Mouse (Mus musculus) heart, embryonic 14.5 days (tissue): ENCODE measurements at regions not wholly inside any gene's neighbourhood (a gene's known extent, or its start where the extent isn't known, plus 50 kb on each side); places are given as distances from the start of the nearest gene placed in this dataset.

Experiments used
- ATAC-seq: fragments of 200-750 bp; cut with Nextera tagmentation; 2 replicates; pipeline ENCODE4 v1.8.0; 2017; ENCODE audit warnings: low read depth, moderate TSS enrichment; ENCODE audit not compliant: insufficient number of reproducible peaks, insufficient read depth, low FRiP score
- H3K27ac ChIP-seq, 2 experiments: fragments of 200-500 bp in 1 of 2; fragments of 300-500 bp in 1 of 2; sonication (generic) in 1 of 2; replicated peaks in 1 of 2; 2 replicates each; pipeline ENCODE4 v1.5.1; 2012 to 2014; ENCODE audit warnings: low read depth in 2 of 2, low read length in 2 of 2, control low read depth in 1 of 2, mild to moderate bottlenecking in 1 of 2, mixed read lengths in 1 of 2; ENCODE audit not compliant: control insufficient read depth in 1 of 2, insufficient read depth in 1 of 2
- H3K27me3 ChIP-seq: fragments of 300-500 bp; sonication (generic); 2 replicates; pipeline ENCODE4 v1.6.1; 2014; ENCODE audit warnings: mild to moderate bottlenecking, low read length, control low read depth; ENCODE audit not compliant: control insufficient read depth, insufficient read depth
- H3K36me3 ChIP-seq: fragments of 300-500 bp; sonication (generic); 2 replicates; pipeline ENCODE4 v1.6.1; 2014; ENCODE audit warnings: mild to moderate bottlenecking, control low read depth, low read length, mixed read lengths; ENCODE audit not compliant: control insufficient read depth, insufficient read depth
- H3K4me1 ChIP-seq, 2 experiments: fragments of 200-500 bp in 1 of 2; fragments of 300-500 bp in 1 of 2; sonication (generic) in 1 of 2; 2 replicates each; pipeline ENCODE4 v1.6.1; 2012 to 2014; ENCODE audit warnings: low read length in 2 of 2, control low read depth in 1 of 2, mixed read lengths in 1 of 2; ENCODE audit not compliant: control insufficient read depth in 2 of 2, insufficient read depth in 2 of 2
- H3K4me2 ChIP-seq: fragments of 300-500 bp; sonication (generic); 2 replicates; pipeline ENCODE4 v1.6.1; 2014; ENCODE audit warnings: mild to moderate bottlenecking, low read length
- H3K4me3 ChIP-seq, 2 experiments: fragments of 200-500 bp in 1 of 2; fragments of 300-500 bp in 1 of 2; sonication (generic) in 1 of 2; 2 replicates each; pipeline ENCODE4 v1.5.1; 2012 to 2014; ENCODE audit warnings: low read length in 2 of 2, mild to moderate bottlenecking in 2 of 2, control low read depth in 1 of 2, low read depth in 1 of 2, moderate library complexity in 1 of 2; ENCODE audit not compliant: control insufficient read depth in 1 of 2, insufficient read depth in 1 of 2
- H3K9ac ChIP-seq: fragments of 300-500 bp; sonication (generic); 2 replicates; pipeline ENCODE4 v1.6.1; 2014; ENCODE audit warnings: mild to moderate bottlenecking, low read length
- H3K9me3 ChIP-seq: fragments of 300-500 bp; sonication (generic); 2 replicates; pipeline ENCODE4 v1.6.1; 2016; ENCODE audit warnings: low read length, control low read depth; ENCODE audit not compliant: control insufficient read depth
- WGBS: fragments of 180-500 bp; shearing (Covaris S2); extraction: QIAGEN DNeasy Blood & Tissue Kit; methylation state at CpG from one replicate; pipeline ENCODE4 v1.1.7; 2014; 5-methylcytosine and 5-hydroxymethylcytosine counted together

DNA sequence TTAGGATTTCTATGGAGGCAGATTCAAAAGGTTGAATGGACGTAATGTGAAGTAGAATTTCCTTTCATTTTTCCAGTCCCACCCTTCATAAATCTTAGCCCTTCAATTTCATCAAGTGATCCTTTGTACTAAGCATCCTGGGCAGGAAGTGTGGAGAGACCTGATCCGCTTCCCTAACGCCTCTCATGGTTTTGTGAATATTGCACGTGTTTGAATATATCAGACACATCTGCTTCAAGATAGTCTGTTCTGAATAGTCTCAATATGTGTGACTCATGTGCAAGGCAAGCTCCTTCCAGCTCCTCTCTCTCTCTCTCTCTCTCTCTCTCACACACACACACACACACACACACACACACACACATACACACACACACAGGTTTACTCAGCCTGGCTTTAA lies 96.4 kb upstream of the Efna5 start:
- no peak overlapping the region for H3K4me2 ChIP-seq
- no peak overlapping the region for H3K4me3 ChIP-seq
- H3K27me3 ChIP-seq, result no peaks in the 10 kb centered on the region
- no peaks in the 10 kb centered on the region; a peak in 1 of 4 replicates for H3K4me1 ChIP-seq
- no peaks in the 10 kb centered on the region for H3K36me3 ChIP-seq
- no peak for ATAC-seq
- no peak overlapping the region for H3K27ac ChIP-seq
- WGBS, result 62% methylated on average over 4 of the region's 4 CpGs
- H3K9me3 ChIP-seq, result no peaks in the 10 kb centered on the region
- H3K9ac ChIP-seq, result no peak overlapping the region

DNA sequence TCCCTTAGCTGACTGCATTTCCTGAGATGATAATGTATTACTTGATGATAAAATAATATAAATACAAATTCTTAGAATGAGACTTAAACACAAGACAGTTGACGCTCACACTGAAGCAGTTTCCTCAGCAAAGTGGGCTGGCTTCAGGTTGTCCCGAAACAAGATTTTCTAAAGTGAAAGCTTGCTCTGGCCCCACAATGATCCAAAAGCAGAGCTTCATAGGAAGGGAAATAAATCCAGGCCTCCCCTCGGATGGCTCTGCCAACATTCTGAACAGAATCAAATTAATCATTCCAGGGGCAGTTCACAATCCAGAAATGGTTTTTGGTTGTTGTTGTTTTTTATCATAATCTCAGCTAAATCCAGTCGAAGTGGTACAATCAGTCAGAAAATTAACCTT lies 96.0 kb upstream of the Efna5 start:
- WGBS, result 83% methylated on average over 4 of the region's 4 CpGs
- no peak overlapping the region for H3K4me2 ChIP-seq
- no peak overlapping the region for H3K27ac ChIP-seq
- no peaks in the 10 kb centered on the region for H3K9me3 ChIP-seq
- no peak overlapping the region for H3K4me3 ChIP-seq
- no peak overlapping the region for H3K9ac ChIP-seq
- no peak for ATAC-seq
- no peaks in the 10 kb centered on the region for H3K36me3 ChIP-seq
- no peaks in the 10 kb centered on the region; a peak in 1 of 4 replicates for H3K4me1 ChIP-seq
- no peaks in the 10 kb centered on the region for H3K27me3 ChIP-seq

DNA sequence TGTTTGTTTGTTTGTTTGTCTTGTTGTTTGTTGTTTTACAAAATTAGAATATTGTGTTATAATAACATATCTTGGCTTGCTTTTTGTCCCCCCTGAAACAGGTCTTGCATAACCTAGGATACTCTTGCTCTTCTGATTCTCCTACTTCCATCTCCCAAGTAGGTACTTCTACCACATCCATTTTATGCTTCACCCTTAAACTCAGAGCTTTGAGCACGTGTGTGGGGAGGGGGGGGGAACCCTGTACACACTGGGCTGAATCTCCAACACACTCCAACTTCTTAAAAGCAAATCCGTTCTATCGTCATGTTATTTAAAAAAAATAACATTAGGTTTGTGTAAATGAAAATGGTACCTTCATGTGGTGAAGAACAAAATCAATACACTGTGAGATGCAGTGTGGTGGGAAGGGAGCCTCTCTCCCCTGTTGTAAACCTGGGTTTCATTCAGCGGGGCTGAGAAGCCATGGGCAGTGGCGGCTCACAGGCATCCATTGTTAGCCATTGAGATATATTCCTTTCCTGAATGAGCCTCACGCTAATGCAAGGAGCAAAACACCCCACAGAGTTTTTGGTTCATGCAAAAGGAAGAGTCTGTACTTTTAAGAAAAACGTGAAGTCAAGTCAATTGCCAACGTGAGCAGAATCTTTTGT lies 93.6 kb upstream of the Efna5 start:
- Histone ChIP-seq H3K9me3 (no peaks in the 10 kb centered on the region), H3K27ac (no peak overlapping the region), H3K9ac (no peak overlapping the region), H3K4me3 (no peak overlapping the region), H3K36me3 (no peaks in the 10 kb centered on the region), H3K4me2 (no peak overlapping the region), H3K27me3 (no peaks in the 10 kb centered on the region), H3K4me1 (no peaks in the 10 kb centered on the region)
- ATAC-seq, result no peak
- WGBS, result 80% methylated on average over 8 of the region's 8 CpGs

DNA sequence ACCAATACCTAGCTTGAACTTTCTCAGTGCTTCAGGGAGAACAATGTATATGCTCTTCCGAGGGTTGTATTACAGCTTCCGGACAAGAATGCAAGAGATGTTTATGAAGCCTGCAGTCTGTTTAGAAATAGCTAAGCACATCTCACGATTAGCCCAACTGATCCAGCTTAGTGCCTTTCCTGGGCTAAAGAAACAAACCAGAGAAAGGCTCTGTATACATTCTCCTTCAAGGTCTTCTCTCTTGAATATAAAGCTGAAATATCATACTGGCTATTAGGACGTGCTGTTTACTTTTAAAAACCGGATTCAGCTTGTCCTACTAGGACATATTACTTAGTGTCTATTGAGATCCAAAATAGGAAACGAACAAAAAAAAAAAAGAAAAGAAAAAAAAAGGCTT lies 87.9 kb upstream of the Efna5 start:
- no peak overlapping the region for H3K27ac ChIP-seq
- no peaks in the 10 kb centered on the region for H3K36me3 ChIP-seq
- H3K9ac ChIP-seq, result no peak overlapping the region
- no peak for ATAC-seq
- H3K4me1 ChIP-seq, result 0 out of 4 replicates have a peak, but pooled peaks cover 0 to 2% of the 10 kb centered on the region in 2 experiments
- 77% methylated on average over 6 of the region's 6 CpGs for WGBS
- H3K27me3 ChIP-seq, result no peaks in the 10 kb centered on the region
- no peak overlapping the region for H3K4me3 ChIP-seq
- H3K4me2 ChIP-seq, result no peak overlapping the region
- H3K9me3 ChIP-seq, result no peaks in the 10 kb centered on the region

DNA sequence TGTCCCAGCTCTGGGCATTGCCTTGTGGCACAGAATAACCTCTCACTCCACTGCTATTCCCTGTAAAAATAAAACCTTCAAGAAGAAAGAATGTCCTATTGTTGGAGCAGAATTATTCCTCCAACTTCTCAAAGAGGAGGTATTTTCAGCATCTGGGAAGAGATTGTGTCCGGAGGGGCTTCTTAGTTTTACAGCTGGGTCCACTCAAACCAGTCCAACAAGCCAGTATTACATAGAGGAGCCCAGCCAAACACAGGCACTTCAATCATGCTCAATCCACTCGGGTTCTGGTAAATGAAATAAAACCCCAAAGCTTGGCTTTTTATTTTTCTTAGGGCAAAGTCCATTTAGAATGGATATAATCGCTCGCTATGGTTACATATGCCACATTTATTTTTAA lies 82.7 kb upstream of the Efna5 start:
- Histone ChIP-seq H3K27ac (no peak overlapping the region), H3K4me2 (no peak overlapping the region), H3K4me3 (no peak overlapping the region), H3K36me3 (no peaks in the 10 kb centered on the region), H3K4me1 (0 out of 4 replicates have a peak, but pooled peaks cover 0 to 2% of the 10 kb centered on the region in 2 experiments), H3K9me3 (no peaks in the 10 kb centered on the region), H3K27me3 (no peaks in the 10 kb centered on the region), H3K9ac (no peak overlapping the region)
- no peak for ATAC-seq
- 80% methylated on average over 4 of the region's 4 CpGs for WGBS

DNA sequence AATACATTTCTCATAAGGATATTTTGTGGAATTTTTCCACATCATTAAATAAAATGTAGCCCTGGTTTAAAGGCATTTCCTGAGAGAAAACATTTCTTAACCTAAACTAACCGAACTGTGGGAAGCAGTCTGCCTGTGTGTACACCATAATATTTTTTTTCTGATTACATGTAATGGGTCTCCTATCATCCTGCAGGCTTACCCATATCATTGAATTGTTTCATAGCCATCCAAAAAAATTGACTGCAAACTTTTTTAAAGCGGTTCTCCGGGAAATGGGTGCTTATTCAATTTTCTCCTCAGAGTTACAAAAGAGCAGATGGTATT lies 81.1 kb upstream of the Efna5 start:
- H3K4me3 ChIP-seq, result no peak overlapping the region
- 85% methylated on average over 3 of the region's 3 CpGs for WGBS
- H3K9ac ChIP-seq, result no peak overlapping the region
- no peak overlapping the region for H3K27ac ChIP-seq
- H3K4me1 ChIP-seq, result no peaks in the 10 kb centered on the region
- no peak overlapping the region for H3K4me2 ChIP-seq
- H3K36me3 ChIP-seq, result no peaks in the 10 kb centered on the region
- H3K9me3 ChIP-seq, result no peaks in the 10 kb centered on the region
- ATAC-seq, result no peak
- no peaks in the 10 kb centered on the region for H3K27me3 ChIP-seq

DNA sequence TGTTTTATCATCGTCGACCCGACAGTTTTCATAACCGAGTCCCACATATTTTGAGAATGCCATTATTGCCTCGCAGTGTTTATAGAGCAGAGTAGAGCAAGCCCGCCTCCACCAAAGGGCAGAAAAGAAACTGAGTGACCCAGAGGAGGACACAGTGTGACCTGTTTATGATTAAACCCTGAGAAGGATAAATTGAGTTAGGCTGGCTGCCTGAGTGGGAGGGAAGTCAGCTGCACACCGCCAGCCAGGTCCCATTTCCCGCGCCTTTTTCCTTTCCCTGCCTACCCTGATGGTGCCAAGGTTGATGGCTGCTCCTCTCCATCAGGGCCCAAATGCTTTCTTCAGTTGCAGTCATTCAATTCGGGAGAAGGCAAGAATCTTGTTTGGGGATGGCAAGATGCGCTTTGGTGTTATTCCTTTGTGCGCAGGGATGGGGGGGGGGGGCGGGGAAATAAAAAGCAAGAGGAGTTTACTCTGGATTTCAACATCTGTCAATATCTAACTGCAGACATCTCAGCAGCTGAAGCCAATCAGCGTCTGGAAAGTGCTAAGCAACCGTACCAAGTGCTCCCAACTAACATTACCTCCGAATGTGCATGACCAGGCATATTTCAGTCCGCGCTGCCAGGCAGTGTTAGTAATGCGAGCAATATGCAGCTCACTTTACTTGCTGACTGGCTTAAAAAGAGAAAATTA lies 80.6 kb upstream of the Efna5 start:
- Histone ChIP-seq H3K27me3 (no peaks in the 10 kb centered on the region), H3K4me3 (no peak overlapping the region), H3K4me2 (no peak overlapping the region), H3K9ac (no peak overlapping the region), H3K36me3 (no peaks in the 10 kb centered on the region), H3K27ac (no peak overlapping the region), H3K4me1 (0 out of 4 replicates have a peak, but pooled peaks cover 0 to 2% of the 10 kb centered on the region in 2 experiments), H3K9me3 (no peaks in the 10 kb centered on the region)
- ATAC-seq, result no peak
- 81% methylated on average over 19 of the region's 19 CpGs for WGBS

DNA sequence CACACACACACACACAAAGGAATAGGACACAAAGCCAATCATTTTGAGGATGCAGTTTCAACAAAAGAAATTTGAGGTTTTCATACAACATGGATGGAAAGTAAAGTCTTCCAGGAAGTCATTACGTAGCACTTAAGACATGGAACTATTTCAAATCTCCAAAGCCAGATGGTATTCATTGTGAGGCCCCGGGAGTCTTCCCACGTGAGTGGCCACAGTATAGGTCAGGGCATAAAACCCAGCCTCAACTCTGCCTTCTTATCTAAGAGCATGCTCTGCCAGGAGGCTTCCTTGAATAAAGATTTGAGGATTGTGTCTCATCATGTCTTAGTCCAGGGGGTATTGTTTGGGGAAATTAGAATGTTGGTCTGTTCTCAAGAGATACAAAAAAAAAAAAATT lies 78.0 kb upstream of the Efna5 start:
- Histone ChIP-seq H3K9ac (no peak overlapping the region), H3K4me2 (no peak overlapping the region), H3K4me1 (0 out of 4 replicates have a peak, but pooled peaks cover 0 to 2% of the 10 kb centered on the region in 2 experiments), H3K9me3 (no peaks in the 10 kb centered on the region), H3K27ac (no peak overlapping the region), H3K36me3 (no peaks in the 10 kb centered on the region), H3K27me3 (no peaks in the 10 kb centered on the region), H3K4me3 (no peak overlapping the region)
- no peak for ATAC-seq
- 59% methylated on average over 3 of the region's 3 CpGs for WGBS
